ENCODE assay signal across 8 mouse cellular contexts in genomic region chr11:102741129-102741950, GRCm38 (mm10). TPM values are rescaled to one million over a fixed set of nuclear protein-coding genes. Genes with fewer than 3 reads are reported as not detected.
DNase-seq lines count a peak whose midpoint lies in the region; ATAC-seq lines count a peak whose summit lies in the region.

No protein-coding gene starts in this region.

- H3K4me1 ChIP-seq in lung, embryonic 15.5 days, result peaks cover 17% of the 10 kb centered on the region
- peaks cover 7% of the 10 kb centered on the region for H3K4me1 ChIP-seq in intestine, embryonic 16.5 days (ENCODE audit: control insufficient read depth, insufficient read depth, low read length)
- H3K4me1 ChIP-seq in neural tube, embryonic 13.5 days (replicated peaks), result peaks cover 27% of the 10 kb centered on the region

- H3K4me3 ChIP-seq in lung, embryonic 15.5 days, result no peak overlapping the region
- H3K4me3 ChIP-seq in intestine, embryonic 16.5 days (ENCODE audit: low read length), result no peak overlapping the region
- no peak overlapping the region for H3K4me3 ChIP-seq in neural tube, embryonic 13.5 days

- no peak overlapping the region for H3K27ac ChIP-seq in lung, embryonic 15.5 days
- H3K27ac ChIP-seq in intestine, embryonic 16.5 days (ENCODE audit: low read length), result no peak overlapping the region; the same call in 1 of the 2 replicates
- peak overlapping the region; percentile 42; the same call in 1 of the 2 replicates for H3K27ac ChIP-seq in neural tube, embryonic 13.5 days (replicated peaks)

- DNase-seq in lung, adult 18-20 months, result no peak
- DNase-seq in cerebellum, adult 9-11 months, result peak; percentile 95
- DNase-seq in heart, adult 18-20 months, result peak; percentile 42 to 48
- DNase-seq in yolk sac, embryonic 10.5 days (ENCODE audit: low spot score), result no peak
- DNase-seq in spleen, postnatal 14 days (ENCODE audit: low spot score in 2 of 2), result no peak

- H3K27me3 ChIP-seq in lung, embryonic 15.5 days, result peaks cover 10% of the 10 kb centered on the region; the same call in 1 of the 2 replicates
- H3K27me3 ChIP-seq in intestine, embryonic 16.5 days (replicated peaks; ENCODE audit: control insufficient read depth, insufficient read depth, low read length), result no peaks in the 10 kb centered on the region
- H3K27me3 ChIP-seq in neural tube, embryonic 13.5 days, result peaks cover 10% of the 10 kb centered on the region

- peak overlapping the region; percentile 40 for H3K4me2 ChIP-seq in lung, embryonic 15.5 days
- no peak overlapping the region for H3K4me2 ChIP-seq in intestine, embryonic 16.5 days (ENCODE audit: low read depth, low read length)
- peak overlapping the region; percentile 20 for H3K4me2 ChIP-seq in neural tube, embryonic 13.5 days

- no peaks in the 10 kb centered on the region for H3K36me3 ChIP-seq in lung, embryonic 15.5 days
- H3K36me3 ChIP-seq in intestine, embryonic 16.5 days (ENCODE audit: control insufficient read depth, insufficient read depth, low read length), result no peaks in the 10 kb centered on the region
- H3K36me3 ChIP-seq in neural tube, embryonic 13.5 days, result no peaks in the 10 kb centered on the region

- 0 out of 2 replicates have a peak, but pooled peaks have one; percentile 34 for ATAC-seq in lung, embryonic 15.5 days (ENCODE audit: borderline replicate concordance, extremely low read depth, low FRiP score, low TSS enrichment)
- 0 out of 2 replicates have a peak, but pooled peaks have one; percentile 23 for ATAC-seq in intestine, embryonic 16.5 days
- no peak for ATAC-seq in neural tube, embryonic 13.5 days (ENCODE audit: low read depth)

- no peaks in the 10 kb centered on the region for H3K9me3 ChIP-seq in lung, embryonic 15.5 days
- no peaks in the 10 kb centered on the region for H3K9me3 ChIP-seq in intestine, embryonic 16.5 days (ENCODE audit: control insufficient read depth, low read length)
- no peaks in the 10 kb centered on the region for H3K9me3 ChIP-seq in neural tube, embryonic 13.5 days

- WGBS in lung, embryonic 15.5 days, result 16% methylated on average over 22 of the region's 22 CpGs
- 22% methylated on average over 22 of the region's 22 CpGs for WGBS in intestine, embryonic 16.5 days
- 11% methylated on average over 22 of the region's 22 CpGs for WGBS in neural tube, embryonic 13.5 days

- no peak overlapping the region for H3K9ac ChIP-seq in lung, embryonic 15.5 days
- H3K9ac ChIP-seq in intestine, embryonic 16.5 days (ENCODE audit: low read depth, low read length), result peak overlapping the region; percentile 52
- peak overlapping the region; percentile 49; the same call in 1 of the 2 replicates for H3K9ac ChIP-seq in neural tube, embryonic 13.5 days

RNA-seq across cellular contexts. Expression of gene Adam11, which starts 19.9 kb away (rescaled TPM):
- 6.1 and 6.3 TPM in 2 replicates for polyA plus RNA-seq in lung, embryonic 15.5 days (2015; fragmentation: Nextera tagmentation; extraction: Ambion mirVana)
- 1 to 10 TPM; 6.6 to 7.5 TPM for total RNA-seq in heart, adult 18-20 months (2021)
- polyA plus RNA-seq in intestine, embryonic 16.5 days (2015; fragmentation: Nextera tagmentation; extraction: Ambion mirVana), result 2.4 and 3.1 TPM in 2 replicates
- polyA plus RNA-seq in neural tube, embryonic 13.5 days (2015; fragmentation: Nextera tagmentation; extraction: Ambion mirVana), result 40.1 and 47.0 TPM in 2 replicates

RNA-seq across cellular contexts. Expression of gene Ccdc43, which starts 43.8 kb away (rescaled TPM):
- 47.6 and 49.0 TPM in 2 replicates for polyA plus RNA-seq in lung, embryonic 15.5 days (2015; fragmentation: Nextera tagmentation; extraction: Ambion mirVana)
- 10 to 100 TPM; 20.4 to 29.6 TPM for total RNA-seq in heart, adult 18-20 months (2021)
- 36.7 and 39.9 TPM in 2 replicates for polyA plus RNA-seq in intestine, embryonic 16.5 days (2015; fragmentation: Nextera tagmentation; extraction: Ambion mirVana)
- polyA plus RNA-seq in neural tube, embryonic 13.5 days (2015; fragmentation: Nextera tagmentation; extraction: Ambion mirVana), result 33.4 and 43.0 TPM in 2 replicates

Comparison
In these comparisons a context has a peak if more than half of its experiments do, and no peak if none do; other contexts are left out.
1. DNase-seq: peak in cerebellum, adult 9-11 months (single experiment) and heart, adult 18-20 months (2 of 2); none in lung, adult 18-20 months (0 of 2), yolk sac, embryonic 10.5 days (single experiment) and spleen, postnatal 14 days (0 of 2).